Mouse (Mus musculus): ENCODE data around the gene Tulp2. TPM values are rescaled to one million over a fixed set of nuclear protein-coding genes. Genes with fewer than 3 reads are reported as not detected.

Gene Tulp2
- total RNA-seq, 2 experiments from 2014 or later = 0.16 TPM; not detected in 1

DNA sequence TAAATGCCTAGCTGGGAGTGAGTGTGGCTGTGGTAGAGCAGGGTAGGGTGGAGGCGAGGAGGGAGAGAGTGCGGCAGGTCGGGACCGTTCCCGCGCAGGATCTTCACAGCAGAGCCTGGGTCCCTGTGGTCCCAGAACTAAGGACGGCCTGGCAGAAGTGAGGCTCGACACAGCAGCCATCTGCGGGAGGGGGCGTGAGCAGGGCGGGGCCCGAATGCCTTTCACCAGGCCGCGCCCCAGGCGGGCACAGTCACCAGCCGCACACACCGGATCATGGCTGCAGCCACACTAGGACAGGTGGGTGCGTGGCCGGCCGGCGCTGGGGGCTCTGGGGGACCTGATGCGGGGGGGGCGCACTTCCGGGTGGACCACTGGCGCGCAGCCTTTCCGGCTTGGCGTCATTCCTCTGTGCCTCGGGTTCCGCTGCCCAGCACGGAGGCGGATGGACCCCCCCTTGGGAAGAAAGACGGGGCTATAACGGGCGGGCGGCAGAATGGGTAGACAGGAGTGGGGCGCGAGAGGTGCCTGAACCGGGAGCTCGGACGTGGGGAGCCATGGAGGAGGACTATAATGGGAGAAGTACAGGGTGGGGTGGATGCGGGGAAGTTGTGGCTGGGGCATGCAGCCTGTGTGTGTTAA lies 88.5 kb downstream of the Tulp2 start, which contains the start of gene Bcat2:
Gene Bcat2, plus strand, starts transcription at position 51 of the 639 bp plus-strand sequence.
- intact Hi-C loops (cut with DNase I) = no loop called here
- DNase-seq = peak; percentile 73 to 78

DNA sequence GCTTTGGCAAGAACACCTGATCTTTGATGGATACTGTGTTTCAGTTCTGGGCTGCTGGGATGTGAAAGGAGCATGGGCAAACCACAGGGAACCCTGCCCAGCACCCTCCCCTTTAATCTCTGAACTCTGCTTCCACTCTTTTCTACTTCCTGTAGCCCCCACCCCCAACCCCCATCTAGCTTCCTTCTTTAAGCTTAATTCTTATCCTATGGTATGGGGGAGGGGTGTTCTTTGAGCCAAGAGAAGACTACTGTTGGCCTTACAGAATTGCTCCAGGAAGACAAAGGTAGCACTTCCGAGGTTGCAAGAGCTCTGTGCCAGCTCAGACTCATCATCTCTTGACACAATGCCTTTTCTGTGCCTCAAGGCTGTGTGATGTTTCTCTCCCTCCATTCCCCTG lies 90.3 kb downstream of the Tulp2 start:
- no peak for DNase-seq
- intact Hi-C loops (cut with DNase I) = no loop called here

Small RNA genes within 50 kb of the gene (microRNA-seq; reads per million reads assigned to microRNA genes)
- gene Gm22133 (ENCODE audit: borderline number of aligned reads in 2 of 2) = 0 to 0.67 reads per million in 2 experiments

Other genes with a start within 250 kb of the Tulp2 start
- 1 to 10 TPM; 2.8 to 4.4 TPM for gene Cd37, start 242.8 kb upstream of the Tulp2 start, total RNA-seq (2021)
- not detected for gene Slc6a16, start 240.8 kb upstream of the Tulp2 start, total RNA-seq (2021)
- not detected for gene Slc6a21, start 204.4 kb upstream of the Tulp2 start, total RNA-seq (2021)
- gene Trpm4, start 148.1 kb upstream of the Tulp2 start, total RNA-seq (2021) = 10 to 100 TPM; 24.6 to 27.4 TPM
- gene Hrc, start 146.6 kb upstream of the Tulp2 start, total RNA-seq (2021) = 100 to 1,000 TPM; 842 to 873 TPM
- not detected for gene Ppfia3, start 114.9 kb upstream of the Tulp2 start, total RNA-seq (2021)
- gene Lin7b, start 111.3 kb upstream of the Tulp2 start, total RNA-seq (2021) = 1 to 10 TPM; 1.3 to 1.7 TPM
- gene Snrnp70, start 86.1 kb upstream of the Tulp2 start, total RNA-seq (2021) = 10 to 100 TPM; 92.8 to 95.9 TPM
- 1 to 10 TPM; 4.5 to 5.8 TPM for gene Kcna7, start 76.2 kb upstream of the Tulp2 start, total RNA-seq (2021)
- under 1 TPM in 1 of 2 experiments, not detected in 1; 0.30 TPM for gene Ntf5, start 68.2 kb upstream of the Tulp2 start, total RNA-seq (2021)
- gene Lhb, start 61.1 kb upstream of the Tulp2 start, total RNA-seq (2021) = not detected
- 100 to 1,000 TPM in 1 of 2 experiments, 10 to 100 TPM in 1; 96.0 to 102 TPM for gene Gys1, start 47.0 kb upstream of the Tulp2 start, total RNA-seq (2021)
- gene Ruvbl2, start 43.8 kb upstream of the Tulp2 start, total RNA-seq (2021) = 10 to 100 TPM; 22.5 to 23.7 TPM
- gene Ftl1, start 22.0 kb upstream of the Tulp2 start, total RNA-seq (2021) = 100 to 1,000 TPM; 246 to 262 TPM
- 10 to 100 TPM; 26.9 to 28.5 TPM for gene Bax, start 15.0 kb upstream of the Tulp2 start, total RNA-seq (2021)
- 1 to 10 TPM; 5.4 to 5.8 TPM for gene Gm45808, start 4.9 kb downstream of the Tulp2 start, total RNA-seq (2021)
- 1 to 10 TPM; 7.6 to 7.7 TPM for gene Dhdh, start 6.9 kb downstream of the Tulp2 start, total RNA-seq (2021)
- 100 to 1,000 TPM; 140 to 148 TPM for gene Nucb1, start 28.5 kb downstream of the Tulp2 start, total RNA-seq (2021)
- 10 to 100 TPM; 32.0 to 32.9 TPM for gene Ppp1r15a, start 44.4 kb downstream of the Tulp2 start, total RNA-seq (2021)
- gene Plekha4, start 44.5 kb downstream of the Tulp2 start, total RNA-seq (2021) = 1 to 10 TPM; 2.7 to 3.2 TPM
- gene Hsd17b14, start 73.0 kb downstream of the Tulp2 start, total RNA-seq (2021) = under 1 TPM; 0.41 to 0.67 TPM
- 100 to 1,000 TPM; 232 to 235 TPM for gene Bcat2, start 88.3 kb downstream of the Tulp2 start, total RNA-seq (2021)
- not detected for gene Fgf21, start 133.6 kb downstream of the Tulp2 start, total RNA-seq (2021)
- gene Fut1, start 135.4 kb downstream of the Tulp2 start, total RNA-seq (2021) = not detected
- under 1 TPM in 1 of 2 experiments, not detected in 1; 0.30 TPM for gene Izumo1, start 139.9 kb downstream of the Tulp2 start, total RNA-seq (2021)
- 10 to 100 TPM; 30.0 to 31.8 TPM for gene Rasip1, start 145.6 kb downstream of the Tulp2 start, total RNA-seq (2021)
- gene Mamstr, start 158.1 kb downstream of the Tulp2 start, total RNA-seq (2021) = 1 to 10 TPM; 4.3 to 7.5 TPM
- 1 to 10 TPM in 1 of 2 experiments, under 1 TPM in 1; 0.28 to 2.0 TPM for gene Fut2, start 184.5 kb downstream of the Tulp2 start, total RNA-seq (2021)
- gene Ntn5, start 202.1 kb downstream of the Tulp2 start, total RNA-seq (2021) = under 1 TPM in 1 of 2 experiments, not detected in 1; 0.22 TPM
- gene Sec1, start 212.5 kb downstream of the Tulp2 start, total RNA-seq (2021) = under 1 TPM in 1 of 2 experiments, not detected in 1; 0.22 TPM
- 1 to 10 TPM; 6.2 to 6.7 TPM for gene Car11, start 218.0 kb downstream of the Tulp2 start, total RNA-seq (2021)
- gene Dbp, start 223.2 kb downstream of the Tulp2 start, total RNA-seq (2021) = 100 to 1,000 TPM in 1 of 2 experiments, 10 to 100 TPM in 1; 44.4 to 158 TPM
- gene Rpl18, start 233.6 kb downstream of the Tulp2 start, total RNA-seq (2021) = 100 to 1,000 TPM; 550 to 591 TPM
- gene Sphk2, start 236.1 kb downstream of the Tulp2 start, total RNA-seq (2021) = 10 to 100 TPM; 16.2 to 18.7 TPM
- gene Fam83e, start 239.3 kb downstream of the Tulp2 start, total RNA-seq (2021) = under 1 TPM; 0.17 to 0.30 TPM
- not detected for gene Spaca4, start 243.9 kb downstream of the Tulp2 start, total RNA-seq (2021)